Mouse (Mus musculus) brown adipose tissue, adult 24 weeks (tissue): ENCODE results near the gene Erbb4. TPM values are rescaled to one million over a fixed set of nuclear protein-coding genes. Genes with fewer than 3 reads are reported as not detected.

Experiments used
- H3K27ac ChIP-seq: fragments of 200-500 bp; replicated peaks from 2 replicates; pipeline ENCODE4 v1.5.1; 2012; ENCODE audit warnings: low read depth, mild to moderate bottlenecking, low read length
- H3K4me1 ChIP-seq: fragments of 200-500 bp; 2 replicates; pipeline ENCODE4 v1.6.1; 2012; ENCODE audit warnings: low read length, mixed read lengths; ENCODE audit not compliant: control insufficient read depth, insufficient read depth, insufficient read length
- H3K4me3 ChIP-seq: fragments of 200-500 bp; 2 replicates; pipeline ENCODE4 v1.5.1; 2012; ENCODE audit warnings: low read depth, mild to moderate bottlenecking, low read length, moderate library complexity; ENCODE audit not compliant: insufficient read depth
- polyA plus RNA-seq: library from polyadenylated mRNA; stranded (reverse); fragments of >200 nt; gene quantifications from 2 replicates; pipeline ENCODE4 v1.2.4, GENCODE M21; 2012; ENCODE audit not compliant: missing spikeins, insufficient read depth, insufficient read length

Erbb4 gene
- polyA plus RNA-seq, 1 experiment: 2.6 TPM

- no peak overlapping the region for H3K27ac ChIP-seq
- H3K4me1 ChIP-seq: no peaks in the 10 kb centered on the region
- H3K4me3 ChIP-seq: no peak overlapping the region
These were observed 6.2 kb downstream of the Erbb4 start for GRCm38 (mm10) chr1:69101670-69102069.

- Histone ChIP-seq H3K27ac (no peak overlapping the region), H3K4me1 (no peaks in the 10 kb centered on the region), H3K4me3 (no peak overlapping the region)
These were observed 14.8 kb downstream of the Erbb4 start for GRCm38 (mm10) chr1:69093052-69093451.

- Histone ChIP-seq H3K27ac (no peak overlapping the region), H3K4me3 (no peak overlapping the region), H3K4me1 (no peaks in the 10 kb centered on the region)
These were observed 18.5 kb downstream of the Erbb4 start for GRCm38 (mm10) chr1:69089331-69089730.

- H3K4me3 ChIP-seq: no peak overlapping the region
These were observed 22.1 kb downstream of the Erbb4 start for GRCm38 (mm10) chr1:69085753-69086152.

GRCm38 (mm10) chr1:69048918-69049317, 58.9 kb downstream of the Erbb4 start:
- Histone ChIP-seq H3K4me3 (no peak overlapping the region), H3K27ac (no peak overlapping the region), H3K4me1 (no peaks in the 10 kb centered on the region)

More at GRCm38 (mm10) chr1:69085753-69086152, 22.1 kb downstream of the Erbb4 start:
- H3K4me1 ChIP-seq: no peaks in the 10 kb centered on the region
- H3K27ac ChIP-seq: no peak overlapping the region

GRCm38 (mm10) chr1:69046228-69046978, 61.5 kb downstream of the Erbb4 start:
- Histone ChIP-seq H3K4me3 (no peak overlapping the region), H3K27ac (no peak overlapping the region), H3K4me1 (no peaks in the 10 kb centered on the region)

GRCm38 (mm10) chr1:69027816-69028215, 80.0 kb downstream of the Erbb4 start:
- H3K27ac ChIP-seq: no peak overlapping the region
- no peaks in the 10 kb centered on the region for H3K4me1 ChIP-seq
- no peak overlapping the region for H3K4me3 ChIP-seq

GRCm38 (mm10) chr1:69024858-69025257, 83.0 kb downstream of the Erbb4 start:
- Histone ChIP-seq H3K4me1 (no peaks in the 10 kb centered on the region), H3K27ac (no peak overlapping the region)

GRCm38 (mm10) chr1:69023157-69023925, 84.5 kb downstream of the Erbb4 start:
- no peak overlapping the region for H3K4me3 ChIP-seq
- H3K27ac ChIP-seq: no peak overlapping the region
- H3K4me1 ChIP-seq: 0 out of 2 replicates have a peak, but pooled peaks cover 2% of the 10 kb centered on the region

More at GRCm38 (mm10) chr1:69024858-69025257, 83.0 kb downstream of the Erbb4 start:
- H3K4me3 ChIP-seq: no peak overlapping the region

- Histone ChIP-seq H3K4me3 (no peak overlapping the region), H3K4me1 (no peaks in the 10 kb centered on the region)
These were observed 97.9 kb downstream of the Erbb4 start for GRCm38 (mm10) chr1:69009800-69010505.

GRCm38 (mm10) chr1:69001371-69001770, 106.5 kb downstream of the Erbb4 start:
- Histone ChIP-seq H3K4me1 (no peaks in the 10 kb centered on the region), H3K4me3 (no peak overlapping the region), H3K27ac (no peak overlapping the region)

More at GRCm38 (mm10) chr1:69009800-69010505, 97.9 kb downstream of the Erbb4 start:
- no peak overlapping the region for H3K27ac ChIP-seq

- H3K4me1 ChIP-seq: no peaks in the 10 kb centered on the region; the same call in 1 of the 2 replicates
- H3K4me3 ChIP-seq: no peak overlapping the region
- H3K27ac ChIP-seq: no peak overlapping the region
These were observed 128.6 kb downstream of the Erbb4 start for GRCm38 (mm10) chr1:68979251-68979650.

GRCm38 (mm10) chr1:68978571-68978970, 129.3 kb downstream of the Erbb4 start:
- no peak overlapping the region for H3K4me3 ChIP-seq
- no peaks in the 10 kb centered on the region; the same call in 1 of the 2 replicates for H3K4me1 ChIP-seq
- no peak overlapping the region for H3K27ac ChIP-seq

GRCm38 (mm10) chr1:68973355-68974127, 134.3 kb downstream of the Erbb4 start:
- Histone ChIP-seq H3K4me1 (no peaks in the 10 kb centered on the region; the same call in 1 of the 2 replicates), H3K27ac (peak overlapping the region; percentile 98), H3K4me3 (peak overlapping the region; percentile 53)
